Mouse (Mus musculus) ES-E14 (cell line): ENCODE data around the gene Dock7. TPM values are rescaled to one million over a fixed set of nuclear protein-coding genes. Genes with fewer than 3 reads are reported as not detected.

Experiments
- DNase-seq: peaks from one replicate; pipeline ENCODE4 v3.0.0-alpha.2; 2013; ENCODE audit warnings: low read depth, low spot score
- H3K27ac ChIP-seq: 2 replicates; pipeline ENCODE4 v1.5.1; 2012; ENCODE audit warnings: low read depth, mild to moderate bottlenecking, low read length, moderate library complexity, mixed read lengths; ENCODE audit not compliant: poor library complexity, insufficient read depth, severe bottlenecking
- H3K36me3 ChIP-seq: 2 replicates; pipeline ENCODE4 v1.6.1; 2012; ENCODE audit warnings: mild to moderate bottlenecking, low read length, moderate library complexity, mixed read lengths; ENCODE audit not compliant: control insufficient read depth, poor library complexity, insufficient read depth, severe bottlenecking
- H3K4me1 ChIP-seq, 2 experiments: fragments of 150-350 bp in 1 of 2; sonication (generic) in 1 of 2; 2 replicates each; pipeline ENCODE4 v1.6.1; 2012; ENCODE audit warnings: low read length in 2 of 2, mild to moderate bottlenecking in 1 of 2, mixed read lengths in 1 of 2; ENCODE audit not compliant: control insufficient read depth in 2 of 2, insufficient read depth in 2 of 2, poor library complexity in 1 of 2
- H3K4me3 ChIP-seq, 2 experiments: fragments of 150-350 bp in 1 of 2; sonication (generic) in 1 of 2; 2 replicates each; pipeline ENCODE4 v1.5.1; 2012; ENCODE audit warnings: low read length in 2 of 2, low read depth in 1 of 2, mild to moderate bottlenecking in 1 of 2, mixed read lengths in 1 of 2; ENCODE audit not compliant: insufficient read depth in 1 of 2, poor library complexity in 1 of 2, severe bottlenecking in 1 of 2
- H3K9ac ChIP-seq: 2 replicates; pipeline ENCODE4 v1.6.1; 2012; ENCODE audit warnings: low read depth, mild to moderate bottlenecking, low read length, mixed read lengths; ENCODE audit not compliant: poor library complexity, insufficient read depth, severe bottlenecking
- H3K9me3 ChIP-seq: fragments of 150-350 bp; sonication (generic); 2 replicates; pipeline ENCODE4 v1.6.1; 2012; ENCODE audit warnings: low read depth, mild to moderate bottlenecking, low read length; ENCODE audit not compliant: control insufficient read depth, insufficient read depth
- CHD2 ChIP-seq: IDR thresholded peaks from 2 replicates; pipeline ENCODE4 v1.6.1; 2014; ENCODE audit warnings: mild to moderate bottlenecking, low read depth, low read length, inconsistent platforms
- HCFC1 ChIP-seq: IDR thresholded peaks from 2 replicates; pipeline ENCODE4 v1.6.1; 2012; ENCODE audit warnings: low read length, inconsistent platforms, borderline replicate concordance; ENCODE audit not compliant: insufficient read depth
- MAFK ChIP-seq: IDR thresholded peaks from 2 replicates; pipeline ENCODE4 v1.6.1; 2014; ENCODE audit warnings: mild to moderate bottlenecking, low read depth, low read length, inconsistent platforms; ENCODE audit not compliant: insufficient read depth
- ZC3H11A ChIP-seq: IDR thresholded peaks from 2 replicates; pipeline ENCODE4 v1.6.1; 2012; ENCODE audit warnings: low read depth, mild to moderate bottlenecking, inconsistent platforms, low read length, borderline replicate concordance
- ZNF384 ChIP-seq: IDR thresholded peaks from 2 replicates; pipeline ENCODE4 v1.6.1; 2012; ENCODE audit warnings: low read depth, low read length, inconsistent platforms
- in situ Hi-C, 2 experiments: fragments of 600-800 bp; cut with MboI; formaldehyde crosslinking; loops; one replicate each; pipeline ENCODE4 v1.15.1; 2025; ENCODE audit warnings: low sequenced_read_pairs in 2 of 2, inconsistent platforms in 1 of 2; ENCODE audit not compliant: unreplicated experiment in 2 of 2
- total RNA-seq: library from RNA; depleted of rRNA; stranded (reverse); fragments of 300-350 nt; gene quantifications from 2 replicates; pipeline ENCODE4 v1.2.3, GENCODE M21; 2012

The Dock7 gene
- total RNA-seq, 1 experiment: 22.8 TPM

DNA sequence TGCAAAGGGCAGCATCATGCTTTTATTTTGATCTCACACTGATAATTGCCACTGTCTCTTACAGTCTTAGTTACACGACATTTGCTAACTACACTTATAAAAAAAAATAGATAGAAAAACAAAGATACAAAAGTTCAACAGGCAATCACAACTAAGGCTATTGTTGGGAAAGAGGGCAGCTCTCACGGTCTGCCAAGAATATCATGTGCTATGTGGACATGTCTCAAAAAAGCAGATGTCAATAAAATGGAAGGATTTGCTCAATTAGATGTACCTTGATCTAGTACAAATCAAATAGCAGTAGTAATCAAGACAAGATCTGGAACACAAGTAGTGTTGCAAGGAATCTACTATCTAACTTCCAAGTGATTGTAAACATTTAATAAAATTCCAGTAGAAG is 72.1 kb downstream of the Dock7 start:
- no peaks in the 10 kb centered on the region for H3K4me1 ChIP-seq
- in situ Hi-C loops: no loop called here
- no peaks in the 10 kb centered on the region for H3K36me3 ChIP-seq
- H3K4me3 ChIP-seq: no peak overlapping the region
- no peak for DNase-seq
- no peak overlapping the region for H3K27ac ChIP-seq
- TF ChIP-seq MAFK (no peak), ZC3H11A (no peak), ZNF384 (no peak), HCFC1 (no peak), CHD2 (no peak)
- H3K9me3 ChIP-seq: no peaks in the 10 kb centered on the region
- no peak overlapping the region for H3K9ac ChIP-seq

DNA sequence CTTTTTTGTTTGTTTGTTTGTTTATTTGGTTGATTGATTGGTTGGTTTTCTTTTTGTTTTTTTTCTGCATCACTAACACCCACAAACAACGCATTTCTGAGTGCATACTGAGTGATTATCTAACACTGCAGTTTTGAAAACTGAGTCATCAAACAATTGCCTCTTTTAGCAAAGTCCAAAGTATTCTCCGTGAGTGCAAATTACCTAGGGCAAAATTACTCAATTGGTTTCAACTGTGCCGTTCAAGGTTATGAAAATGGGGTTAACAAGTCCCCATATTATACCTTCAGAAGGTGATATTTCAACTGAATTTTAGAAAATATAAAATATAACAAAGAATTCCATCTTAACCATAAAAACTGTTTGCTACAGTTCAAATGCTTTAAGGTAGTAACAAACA is 74.2 kb downstream of the Dock7 start:
- in situ Hi-C loops: no loop called here
- DNase-seq: no peak
- no peak overlapping the region for H3K4me3 ChIP-seq
- H3K27ac ChIP-seq: no peak overlapping the region
- H3K9ac ChIP-seq: no peak overlapping the region
- H3K9me3 ChIP-seq: no peaks in the 10 kb centered on the region
- H3K4me1 ChIP-seq: no peaks in the 10 kb centered on the region
- TF ChIP-seq ZC3H11A: no peak
- no peak for TF ChIP-seq ZNF384
- TF ChIP-seq MAFK: no peak
- TF ChIP-seq HCFC1: no peak
- TF ChIP-seq CHD2: no peak
- no peaks in the 10 kb centered on the region for H3K36me3 ChIP-seq

GRCm38 (mm10) chr4:99044854-99045253 is 75.9 kb downstream of the Dock7 start:
- TF ChIP-seq CHD2: no peak
- TF ChIP-seq MAFK: no peak
- TF ChIP-seq HCFC1: no peak
- no peak for TF ChIP-seq ZC3H11A
- TF ChIP-seq ZNF384: no peak
- H3K27ac ChIP-seq: no peak overlapping the region
- DNase-seq: no peak
- no peaks in the 10 kb centered on the region for H3K36me3 ChIP-seq
- no peaks in the 10 kb centered on the region for H3K9me3 ChIP-seq
- no peak overlapping the region for H3K4me3 ChIP-seq
- no peak overlapping the region for H3K9ac ChIP-seq
- H3K4me1 ChIP-seq: no peaks in the 10 kb centered on the region
- in situ Hi-C loops: no loop called here

DNA sequence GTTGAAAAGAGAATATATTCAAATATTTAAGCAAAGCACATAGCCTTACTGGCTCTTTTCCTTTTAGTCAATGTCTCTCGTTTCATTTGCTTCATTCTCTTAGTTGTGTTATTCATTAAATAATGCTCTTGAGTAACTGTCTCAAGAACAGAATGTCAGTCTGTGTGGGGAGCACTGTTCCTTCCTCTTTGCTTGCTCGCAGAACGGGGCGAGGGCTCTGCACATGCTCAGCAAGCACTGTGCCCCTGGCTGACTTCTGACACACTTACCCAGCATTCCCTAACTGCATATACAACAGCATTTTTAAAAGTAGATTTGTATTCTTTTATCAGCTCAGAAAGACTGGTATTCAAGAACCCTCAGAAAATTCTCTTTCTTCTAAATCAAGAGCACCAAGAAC is 87.8 kb downstream of the Dock7 start:
- no peaks in the 10 kb centered on the region for H3K9me3 ChIP-seq
- H3K36me3 ChIP-seq: no peaks in the 10 kb centered on the region
- TF ChIP-seq ZNF384: no peak
- no peak for TF ChIP-seq HCFC1
- no peak for TF ChIP-seq ZC3H11A
- no peak for TF ChIP-seq MAFK
- in situ Hi-C loops: no loop called here
- H3K9ac ChIP-seq: no peak overlapping the region
- no peak overlapping the region for H3K4me3 ChIP-seq
- no peak for DNase-seq
- no peaks in the 10 kb centered on the region for H3K4me1 ChIP-seq
- no peak overlapping the region for H3K27ac ChIP-seq

DNA sequence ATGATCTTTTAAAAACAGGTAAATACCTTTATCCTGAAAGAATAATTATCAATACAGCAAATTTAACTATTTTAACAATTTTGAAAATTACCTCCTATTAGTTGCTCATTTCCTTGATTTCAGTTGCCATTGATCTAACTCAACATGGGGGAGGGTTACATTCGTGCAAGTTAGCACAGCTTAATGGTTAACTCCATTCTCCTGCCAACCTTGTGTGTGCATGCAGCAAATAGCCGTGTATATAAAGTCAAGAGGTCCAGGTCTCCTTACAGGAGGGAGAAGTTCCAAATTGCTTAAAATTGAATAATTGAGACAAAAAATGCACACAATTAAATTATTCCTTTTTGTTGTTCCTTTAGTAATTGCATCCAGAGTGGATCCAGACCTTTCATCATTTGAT is 90.0 kb downstream of the Dock7 start, which contains the start of gene Angptl3:
Angptl3 (plus strand) TSS at position 269 of the 400 bp plus-strand sequence.
- no peaks in the 10 kb centered on the region for H3K9me3 ChIP-seq
- TF ChIP-seq CHD2 (no peak), MAFK (no peak), ZNF384 (no peak), HCFC1 (no peak), ZC3H11A (no peak)
- no peak within 1 kb of the TSS for H3K9ac ChIP-seq
- no peak within 1 kb of the TSS for H3K4me3 ChIP-seq
- in situ Hi-C loops: no loop called here
- H3K36me3 ChIP-seq: no peaks in the 10 kb centered on the region
- H3K27ac ChIP-seq: no peak within 1 kb of the TSS
- H3K4me1 ChIP-seq: no peaks in the 10 kb centered on the region
- DNase-seq: no peak
